Mouse (Mus musculus): ENCODE measurements around the gene Olfr43. TPM values are rescaled to one million over a fixed set of nuclear protein-coding genes. Genes with fewer than 3 reads are reported as not detected.

Gene Olfr43
- not detected in 2 replicates for polyA plus RNA-seq (2015; fragmentation: Nextera tagmentation; extraction: Ambion mirVana)

GRCm38 (mm10) chr11:74211279-74211678 lies at the start of gene Olfr43:
Olfr43 (minus strand) TSS chr11:74211379.
- Histone ChIP-seq H3K4me3 (replicated peaks) (no peak within 1 kb of the TSS), H3K36me3 (no peaks in the 10 kb centered on the region)
- no peak for ATAC-seq

GRCm38 (mm10) chr11:74259508-74259907 lies 48.3 kb upstream of the Olfr43 start, which contains the start of gene Olfr406:
Olfr406 (plus strand) TSS chr11:74259808.
- H3K9ac ChIP-seq: no peak within 1 kb of the TSS
- H3K27ac ChIP-seq: no peak within 1 kb of the TSS
- no peaks in the 10 kb centered on the region for H3K27me3 ChIP-seq (replicated peaks)
- no peaks in the 10 kb centered on the region for H3K36me3 ChIP-seq
- WGBS: 64% methylated on average over 2 of the region's 2 CpGs
- ATAC-seq: no peak
- H3K4me1 ChIP-seq (replicated peaks): no peaks in the 10 kb centered on the region
- H3K4me2 ChIP-seq (replicated peaks): no peak within 1 kb of the TSS
- H3K9me3 ChIP-seq: no peaks in the 10 kb centered on the region
- H3K4me3 ChIP-seq (replicated peaks): no peak within 1 kb of the TSS

More at GRCm38 (mm10) chr11:74211279-74211678, at the start of gene Olfr43:
- Histone ChIP-seq H3K4me2 (replicated peaks) (no peak within 1 kb of the TSS), H3K27me3 (replicated peaks) (no peaks in the 10 kb centered on the region), H3K9me3 (no peaks in the 10 kb centered on the region), H3K4me1 (replicated peaks) (no peaks in the 10 kb centered on the region), H3K27ac (no peak within 1 kb of the TSS), H3K9ac (no peak within 1 kb of the TSS)
- 50% methylated on average over 1 of the region's 1 CpGs for WGBS

- Histone ChIP-seq H3K27me3 (replicated peaks) (no peaks in the 10 kb centered on the region), H3K36me3 (no peaks in the 10 kb centered on the region), H3K9me3 (no peaks in the 10 kb centered on the region), H3K4me1 (replicated peaks) (no peaks in the 10 kb centered on the region), H3K27ac (no peak overlapping the region), H3K9ac (no peak overlapping the region), H3K4me2 (replicated peaks) (no peak overlapping the region), H3K4me3 (replicated peaks) (no peak overlapping the region)
- no peak for ATAC-seq
- 88% methylated on average over 3 of the region's 3 CpGs for WGBS
Measured at GRCm38 (mm10) chr11:74241201-74241600, 30.0 kb upstream of the Olfr43 start.

GRCm38 (mm10) chr11:74185949-74186348 lies 25.2 kb downstream of the Olfr43 start, which contains the start of gene Olfr403:
Olfr403 (plus strand) TSS chr11:74186249.
- H3K27ac ChIP-seq: no peak within 1 kb of the TSS
- no peak for ATAC-seq
- H3K9ac ChIP-seq: no peak within 1 kb of the TSS
- H3K4me1 ChIP-seq (replicated peaks): no peaks in the 10 kb centered on the region
- no peak within 1 kb of the TSS for H3K4me2 ChIP-seq (replicated peaks)
- H3K27me3 ChIP-seq (replicated peaks): no peaks in the 10 kb centered on the region
- H3K4me3 ChIP-seq (replicated peaks): no peak within 1 kb of the TSS
- no peaks in the 10 kb centered on the region for H3K36me3 ChIP-seq
- H3K9me3 ChIP-seq: no peaks in the 10 kb centered on the region

GRCm38 (mm10) chr11:74183745-74184144 lies 27.4 kb downstream of the Olfr43 start:
- H3K27me3 ChIP-seq (replicated peaks): no peaks in the 10 kb centered on the region
- H3K4me1 ChIP-seq (replicated peaks): no peaks in the 10 kb centered on the region
- H3K9ac ChIP-seq: no peak overlapping the region
- H3K36me3 ChIP-seq: no peaks in the 10 kb centered on the region
- no peak overlapping the region for H3K27ac ChIP-seq
- H3K4me2 ChIP-seq (replicated peaks): no peak overlapping the region
- no peaks in the 10 kb centered on the region for H3K9me3 ChIP-seq
- no peak overlapping the region for H3K4me3 ChIP-seq (replicated peaks)
- ATAC-seq: no peak
- WGBS: 67% methylated on average over 4 of the region's 4 CpGs

GRCm38 (mm10) chr11:74183168-74183567 lies 28.0 kb downstream of the Olfr43 start:
- no peaks in the 10 kb centered on the region for H3K4me1 ChIP-seq (replicated peaks)
- no peak overlapping the region for H3K27ac ChIP-seq
- H3K9me3 ChIP-seq: no peaks in the 10 kb centered on the region
- no peak overlapping the region for H3K9ac ChIP-seq
- no peak overlapping the region for H3K4me3 ChIP-seq (replicated peaks)
- no peak overlapping the region for H3K4me2 ChIP-seq (replicated peaks)
- WGBS: 75% methylated on average over 4 of the region's 4 CpGs
- no peaks in the 10 kb centered on the region for H3K27me3 ChIP-seq (replicated peaks)
- H3K36me3 ChIP-seq: no peaks in the 10 kb centered on the region
- no peak for ATAC-seq

GRCm38 (mm10) chr11:74168771-74169170 lies 42.4 kb downstream of the Olfr43 start:
- Histone ChIP-seq H3K27me3 (replicated peaks) (no peaks in the 10 kb centered on the region), H3K9ac (no peak overlapping the region), H3K4me2 (replicated peaks) (no peak overlapping the region), H3K9me3 (no peaks in the 10 kb centered on the region), H3K4me1 (replicated peaks) (no peaks in the 10 kb centered on the region), H3K27ac (no peak overlapping the region), H3K36me3 (no peaks in the 10 kb centered on the region), H3K4me3 (replicated peaks) (no peak overlapping the region)
- ATAC-seq: no peak

Other genes with a start within 250 kb of the Olfr43 start
- gene Olfr398, start 221.0 kb downstream of the Olfr43 start, polyA plus RNA-seq (2015; fragmentation: Nextera tagmentation; extraction: Ambion mirVana): not detected in 2 replicates
- not detected in 2 replicates for gene Olfr139, start 154.8 kb downstream of the Olfr43 start, polyA plus RNA-seq (2015; fragmentation: Nextera tagmentation; extraction: Ambion mirVana)
- gene Olfr399, start 154.8 kb downstream of the Olfr43 start, polyA plus RNA-seq (2015; fragmentation: Nextera tagmentation; extraction: Ambion mirVana): not detected in 2 replicates
- not detected in 2 replicates for gene Zfp616, start 141.4 kb downstream of the Olfr43 start, polyA plus RNA-seq (2015; fragmentation: Nextera tagmentation; extraction: Ambion mirVana)
- gene Olfr401, start 97.7 kb downstream of the Olfr43 start, polyA plus RNA-seq (2015; fragmentation: Nextera tagmentation; extraction: Ambion mirVana): not detected in 2 replicates
- gene Olfr402, start 57.9 kb downstream of the Olfr43 start, polyA plus RNA-seq (2015; fragmentation: Nextera tagmentation; extraction: Ambion mirVana): not detected in 2 replicates
- gene Olfr403, start 25.1 kb downstream of the Olfr43 start, polyA plus RNA-seq (2015; fragmentation: Nextera tagmentation; extraction: Ambion mirVana): not detected in 2 replicates
- not detected in 2 replicates for gene Olfr406, start 48.4 kb upstream of the Olfr43 start, polyA plus RNA-seq (2015; fragmentation: Nextera tagmentation; extraction: Ambion mirVana)
- not detected in 2 replicates for gene Olfr59, start 72.4 kb upstream of the Olfr43 start, polyA plus RNA-seq (2015; fragmentation: Nextera tagmentation; extraction: Ambion mirVana)
- not detected in 2 replicates for gene Olfr410, start 126.7 kb upstream of the Olfr43 start, polyA plus RNA-seq (2015; fragmentation: Nextera tagmentation; extraction: Ambion mirVana)
- gene Olfr411, start 141.3 kb upstream of the Olfr43 start, polyA plus RNA-seq (2015; fragmentation: Nextera tagmentation; extraction: Ambion mirVana): not detected in 2 replicates
- gene Olfr412, start 150.7 kb upstream of the Olfr43 start, polyA plus RNA-seq (2015; fragmentation: Nextera tagmentation; extraction: Ambion mirVana): not detected in 2 replicates